Mouse (Mus musculus) heart, adult 2 months (tissue): Measurements from ENCODE around the gene Stpg3. TPM values are rescaled to one million over a fixed set of nuclear protein-coding genes. Genes with fewer than 3 reads are reported as not detected.
A peak's percentile ranks its signal among the peaks of the same experiment; 100 is the strongest.

Experiments used
- DNase-seq, 2 experiments: peaks; one replicate each; pipeline ENCODE4 v3.0.0; 2021
- H3K27ac ChIP-seq: fragments of 200-600 bp; 2 replicates; pipeline ENCODE4 v1.8.1; 2022
- H3K27me3 ChIP-seq: fragments of 200-500 bp; 2 replicates; pipeline ENCODE4 v1.6.1; 2012; ENCODE audit warnings: mild to moderate bottlenecking, low read length, inconsistent platforms, mixed read lengths; ENCODE audit not compliant: control insufficient read depth, insufficient read depth
- H3K36me3 ChIP-seq: fragments of 200-500 bp; 2 replicates; pipeline ENCODE4 v1.6.1; 2012; ENCODE audit warnings: low read length, inconsistent platforms; ENCODE audit not compliant: control insufficient read depth, insufficient read depth
- H3K4me1 ChIP-seq: fragments of 200-500 bp; 2 replicates; pipeline ENCODE4 v1.6.1; 2011; ENCODE audit warnings: low read length; ENCODE audit not compliant: control insufficient read depth, insufficient read depth
- H3K4me3 ChIP-seq: fragments of 200-600 bp; 2 replicates; pipeline ENCODE4 v1.8.1; 2022
- H3K79me2 ChIP-seq: fragments of 200-500 bp; replicated peaks from 2 replicates; pipeline ENCODE4 v1.6.1; 2012; ENCODE audit warnings: mild to moderate bottlenecking, inconsistent platforms, low read length, moderate library complexity, mixed read lengths; ENCODE audit not compliant: control insufficient read depth, insufficient read depth
- H3K9ac ChIP-seq: fragments of 200-500 bp; 2 replicates; pipeline ENCODE4 v1.6.1; 2012; ENCODE audit warnings: low read depth, mild to moderate bottlenecking, control low read depth, inconsistent platforms, low read length, mixed read lengths
- CTCF ChIP-seq: fragments of 200-600 bp; IDR thresholded peaks from 2 replicates; pipeline ENCODE4 v1.8.1; 2022; ENCODE audit warnings: antibody characterized with exemption, mild to moderate bottlenecking, moderate library complexity
- EP300 ChIP-seq: fragments of 200-500 bp; IDR thresholded peaks from 2 replicates; pipeline ENCODE4 v1.6.1; 2011; ENCODE audit warnings: low read depth, low read length, control low read depth; ENCODE audit not compliant: insufficient read depth
- POLR2A ChIP-seq: fragments of 200-500 bp; IDR thresholded peaks from 2 replicates; pipeline ENCODE4 v1.6.1; 2011; ENCODE audit warnings: mild to moderate bottlenecking, low read depth, low read length, control low read depth; ENCODE audit not compliant: insufficient read depth
- WGBS: fragments of 180-500 bp; shearing (Covaris S2); methylation state at CpG from one replicate; pipeline ENCODE4 v1.1.7; 2018; 5-methylcytosine and 5-hydroxymethylcytosine counted together
- intact Hi-C: fragments of 180-260 bp; cut with DNase I; formaldehyde crosslinking; loops from one replicate; pipeline ENCODE4 v1.15.1; 2025
- polyA plus RNA-seq: library from polyadenylated mRNA; depleted of rRNA; stranded (reverse); fragments of >200 nt; gene quantifications from 2 replicates; pipeline ENCODE4 v1.2.3, GENCODE M21; 2012
- total RNA-seq, 2 experiments: library from RNA; stranded (reverse); gene quantifications; 2 replicates each; pipeline ENCODE4 v1.2.3; 2021

The Stpg3 gene
- total and polyA plus RNA-seq, 3 experiments, result not detected

GRCm38 (mm10) chr2:25178285-25178972 is 36.0 kb downstream of the Stpg3 start:
- 40% methylated on average over 10 of the region's 10 CpGs for WGBS
- Histone ChIP-seq H3K4me3 (peak overlapping the region; percentile 21; the same call in 1 of the 2 replicates), H3K27ac (peak overlapping the region; percentile 86), H3K9ac (no peak overlapping the region), H3K36me3 (no peaks in the 10 kb centered on the region), H3K79me2 (no peaks in the 10 kb centered on the region), H3K4me1 (peaks cover 26% of the 10 kb centered on the region), H3K27me3 (no peaks in the 10 kb centered on the region)
- TF ChIP-seq POLR2A (0 out of 2 replicates have a peak, but pooled peaks have one; percentile 20), EP300 (no peak)
- peak; percentile 30 to 43 for DNase-seq
- intact Hi-C loops, result no loop called here

GRCm38 (mm10) chr2:25177685-25178084 is 36.8 kb downstream of the Stpg3 start:
- H3K4me3 ChIP-seq, result peak overlapping the region; percentile 24; the same call in 1 of the 2 replicates
- H3K4me1 ChIP-seq, result peaks cover 26% of the 10 kb centered on the region
- H3K27me3 ChIP-seq, result no peaks in the 10 kb centered on the region
- peak overlapping the region; percentile 86 for H3K27ac ChIP-seq
- H3K36me3 ChIP-seq, result no peaks in the 10 kb centered on the region
- TF ChIP-seq POLR2A (no peak), EP300 (0 out of 2 replicates have a peak, but pooled peaks have one; percentile 7)
- peak overlapping the region; percentile 52 for H3K9ac ChIP-seq
- H3K79me2 ChIP-seq, result no peaks in the 10 kb centered on the region
- peak; percentile 65 to 71 for DNase-seq
- WGBS, result 29% methylated on average over 6 of the region's 6 CpGs
- intact Hi-C loops, result loop anchor here (1.0 kb wide), 1 partner anchor 14 kb away; no protein-coding TSS in a partner anchor

- Histone ChIP-seq H3K4me3 (peak overlapping the region; percentile 24; the same call in 1 of the 2 replicates), H3K27me3 (no peaks in the 10 kb centered on the region), H3K9ac (peak overlapping the region; percentile 52), H3K36me3 (no peaks in the 10 kb centered on the region), H3K27ac (peak overlapping the region; percentile 86), H3K79me2 (no peaks in the 10 kb centered on the region), H3K4me1 (peaks cover 26% of the 10 kb centered on the region)
- DNase-seq, result peak; percentile 33 to 42
- TF ChIP-seq CTCF, result no peak
- 0 out of 2 replicates have a peak, but pooled peaks have one; percentile 42 for TF ChIP-seq EP300
- 37% methylated on average over 4 of the region's 4 CpGs for WGBS
- intact Hi-C loops, result loop anchor here (1.0 kb wide), 1 partner anchor 14 kb away; no protein-coding TSS in a partner anchor
These were observed 37.4 kb downstream of the Stpg3 start for GRCm38 (mm10) chr2:25177076-25177475.

- Histone ChIP-seq H3K9ac (no peak overlapping the region), H3K4me1 (peaks cover 26% of the 10 kb centered on the region), H3K4me3 (peak overlapping the region; percentile 15; the same call in 1 of the 2 replicates), H3K79me2 (no peaks in the 10 kb centered on the region), H3K36me3 (no peaks in the 10 kb centered on the region), H3K27ac (peak overlapping the region; percentile 86), H3K27me3 (no peaks in the 10 kb centered on the region)
- WGBS, result 45% methylated on average over 6 of the region's 6 CpGs
- no peak for TF ChIP-seq CTCF
- TF ChIP-seq POLR2A, result peak; percentile 59
- TF ChIP-seq EP300, result peak; percentile 83
- peak in 1 of 2 experiments; percentile 61 for DNase-seq
- intact Hi-C loops, result no loop called here
These were observed 37.9 kb downstream of the Stpg3 start for GRCm38 (mm10) chr2:25176573-25176972.

GRCm38 (mm10) chr2:25175690-25176078 is 38.8 kb downstream of the Stpg3 start:
- DNase-seq, result peak in 1 of 2 experiments; percentile 20
- Histone ChIP-seq H3K79me2 (no peaks in the 10 kb centered on the region), H3K36me3 (no peaks in the 10 kb centered on the region), H3K4me1 (peaks cover 26% of the 10 kb centered on the region), H3K9ac (no peak overlapping the region), H3K4me3 (no peak overlapping the region), H3K27me3 (no peaks in the 10 kb centered on the region), H3K27ac (peak overlapping the region; percentile 86)
- intact Hi-C loops, result no loop called here
- TF ChIP-seq POLR2A (no peak), EP300 (no peak), CTCF (no peak)
- 88% methylated on average over 4 of the region's 4 CpGs for WGBS
